Mouse (Mus musculus) heart, embryonic 13.5 days (tissue): ENCODE results near the gene Psmd1. TPM values are rescaled to one million over a fixed set of nuclear protein-coding genes. Genes with fewer than 3 reads are reported as not detected.

Source experiments
- polyA plus RNA-seq: library from polyadenylated mRNA; unstranded; fragments of >200 nt; fragmentation: Nextera tagmentation; extraction: Ambion mirVana; gene quantifications from 2 replicates; pipeline ENCODE4 v1.2.1, GENCODE M21; 2015

Gene Psmd1
- polyA plus RNA-seq, 1 experiment from 2014 or later, result 126 TPM

Other genes starting within 250 kb of the Psmd1 start
- gene Itm2c, start 170.1 kb upstream of the Psmd1 start, polyA plus RNA-seq, result 246 and 255 TPM in 2 replicates
- gene 4933407L21Rik, start 135.9 kb upstream of the Psmd1 start, polyA plus RNA-seq, result 0.19 TPM in 1 of 2 replicates, not detected in the other
- 0.04 TPM in 1 of 2 replicates, not detected in the other for gene Gpr55, start 103.4 kb upstream of the Psmd1 start, polyA plus RNA-seq
- not detected in 2 replicates for gene Spata3, start 47.6 kb upstream of the Psmd1 start, polyA plus RNA-seq
- 0.67 and 0.89 TPM in 2 replicates for gene 2810459M11Rik, start 18.5 kb upstream of the Psmd1 start, polyA plus RNA-seq
- gene Htr2b, start 47.6 kb downstream of the Psmd1 start, polyA plus RNA-seq, result 0.20 and 0.39 TPM in 2 replicates
- 0.28 TPM in 1 of 2 replicates, not detected in the other for gene Gm21972, start 69.2 kb downstream of the Psmd1 start, polyA plus RNA-seq
- gene Armc9, start 90.4 kb downstream of the Psmd1 start, polyA plus RNA-seq, result 12.9 and 13.7 TPM in 2 replicates
- gene B3gnt7, start 238.4 kb downstream of the Psmd1 start, polyA plus RNA-seq, result 3.2 and 4.5 TPM in 2 replicates